Mouse (Mus musculus) thymus, adult 18-20 months (tissue): ENCODE measurements at regions not wholly inside any gene's neighbourhood (a gene's known extent, or its start where the extent isn't known, plus 50 kb on each side); places are given as distances from the start of the nearest gene placed in this dataset.

Experiments
- DNase-seq, 2 experiments: peaks; one replicate each; pipeline ENCODE4 v3.0.0; 2022; ENCODE audit warnings: mixed read lengths in 2 of 2

- no peak for DNase-seq
Observed at GRCm38 (mm10) chr7:142835319-142835718, 92.1 kb upstream of the Ins2 start.

- DNase-seq = no peak
Observed at GRCm38 (mm10) chr7:142830969-142831673, 87.9 kb upstream of the Ins2 start.

- no peak for DNase-seq
Observed at GRCm38 (mm10) chr7:142810711-142811110, 67.5 kb upstream of the Ins2 start.

GRCm38 (mm10) chr7:142799424-142799823 is 56.2 kb upstream of the Ins2 start:
- DNase-seq = peak in 1 of 2 experiments; percentile 5

- no peak for DNase-seq
Observed at GRCm38 (mm10) chr7:142794481-142794880, 51.3 kb upstream of the Ins2 start.
